Mouse (Mus musculus): ENCODE measurements around the gene Arhgap6.

DNA sequence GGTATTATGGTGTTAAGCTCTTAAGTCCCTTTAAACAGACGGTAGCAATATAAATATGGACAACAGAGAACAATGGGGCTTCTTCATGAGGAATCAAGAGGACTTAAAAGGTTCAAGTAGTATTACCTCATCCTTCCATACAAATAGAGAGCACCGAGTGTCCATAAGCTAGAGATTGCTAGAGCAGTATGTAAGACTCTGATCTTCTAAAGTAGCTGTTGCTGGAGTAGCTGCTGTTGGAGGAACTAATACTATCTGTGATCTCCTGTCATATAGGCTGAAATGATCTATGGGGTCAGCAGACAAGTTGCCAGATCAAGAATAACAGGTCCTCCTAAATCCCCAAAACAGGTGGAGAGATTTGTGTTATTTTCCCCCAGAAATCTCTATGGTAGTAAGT is 108.7 kb downstream of the Arhgap6 start:
- no peak for TF ChIP-seq CTCF (IDR thresholded peaks at IDR 0.05; ENCODE audit: low read depth)
- no peak for TF ChIP-seq EP300 (IDR thresholded peaks at IDR 0.05; ENCODE audit: low read depth)

Measured in liver, embryonic 14.5 days (tissue).